Mouse (Mus musculus) cortical plate, adult 2 months (tissue): ENCODE measurements around the gene Chrnb2.

Experiments used
- CTCF ChIP-seq: fragments of 200-500 bp; IDR thresholded peaks from 2 replicates; pipeline ENCODE4 v1.5.1; 2011; ENCODE audit warnings: mild to moderate bottlenecking, control low read depth, low read length; ENCODE audit not compliant: insufficient read depth; ENCODE audit errors: extremely low read depth
- POLR2A ChIP-seq: fragments of 200-500 bp; IDR thresholded peaks from 2 replicates; pipeline ENCODE4 v1.6.1; 2011; ENCODE audit warnings: mild to moderate bottlenecking, low read length, control low read depth; ENCODE audit not compliant: insufficient read depth; ENCODE audit errors: extremely low read depth

- TF ChIP-seq POLR2A (no peak), CTCF (no peak)
Measured at GRCm38 (mm10) chr3:89738509-89738908, 25.9 kb downstream of the Chrnb2 start.
